Mouse (Mus musculus) olfactory bulb, adult 2 months (tissue): ENCODE data around the gene Zfp62.

Experiments used
- CTCF ChIP-seq: fragments of 200-500 bp; IDR thresholded peaks from 2 replicates; pipeline ENCODE4 v1.5.1; 2012; ENCODE audit warnings: low read depth, mild to moderate bottlenecking, low read length, moderate library complexity; ENCODE audit not compliant: insufficient read depth
- POLR2A ChIP-seq: fragments of 200-500 bp; IDR thresholded peaks from 2 replicates; pipeline ENCODE4 v1.6.1; 2012; ENCODE audit warnings: mild to moderate bottlenecking, low read depth, low read length, moderate library complexity; ENCODE audit not compliant: insufficient read depth

- no peak for TF ChIP-seq CTCF
- peak; percentile 19; the same call in 1 of the 2 replicates for TF ChIP-seq POLR2A
These were observed 40.9 kb downstream of the Zfp62 start, which contains the start of gene Mgat1 for GRCm38 (mm10) chr11:49243727-49244594.
